Mouse (Mus musculus) kidney, embryonic 14.5 days (tissue): Measurements from ENCODE around the gene Raet1e. TPM values are rescaled to one million over a fixed set of nuclear protein-coding genes. Genes with fewer than 3 reads are reported as not detected.
A peak's percentile ranks its signal among the peaks of the same experiment; 100 is the strongest.
"Not testable (repeated sequence)": the region's sequence is repeated elsewhere in the genome, so short reads cannot be mapped to it uniquely, and the experiment has no call there.

ENCODE experiments used
- ATAC-seq: fragments of 200-750 bp; cut with Nextera tagmentation; 2 replicates; pipeline ENCODE4 v1.8.0; 2017; ENCODE audit warnings: moderate number of reproducible peaks, mild to moderate bottlenecking, moderate TSS enrichment, moderate library complexity; ENCODE audit not compliant: low FRiP score, low TSS enrichment
- H3K27ac ChIP-seq: fragments of 300-500 bp; sonication (generic); 2 replicates; pipeline ENCODE4 v1.5.1; 2014; ENCODE audit warnings: low read depth, mild to moderate bottlenecking, low read length, moderate library complexity, mixed read lengths
- H3K27me3 ChIP-seq: fragments of 300-500 bp; sonication (generic); 2 replicates; pipeline ENCODE4 v1.6.1; 2014; ENCODE audit warnings: mild to moderate bottlenecking, low read length; ENCODE audit not compliant: control insufficient read depth, insufficient read depth
- H3K36me3 ChIP-seq: fragments of 300-500 bp; sonication (generic); 2 replicates; pipeline ENCODE4 v1.6.1; 2014; ENCODE audit warnings: low read length, mixed read lengths; ENCODE audit not compliant: control insufficient read depth, insufficient read depth
- H3K4me1 ChIP-seq: fragments of 300-500 bp; sonication (generic); 2 replicates; pipeline ENCODE4 v1.6.1; 2014; ENCODE audit warnings: low read length, mixed read lengths; ENCODE audit not compliant: control insufficient read depth, insufficient read depth
- H3K4me2 ChIP-seq: fragments of 300-500 bp; sonication (generic); replicated peaks from 2 replicates; pipeline ENCODE4 v1.6.1; 2014; ENCODE audit warnings: low read depth, mild to moderate bottlenecking, low read length
- H3K4me3 ChIP-seq: fragments of 300-500 bp; sonication (generic); 2 replicates; pipeline ENCODE4 v1.5.1; 2014; ENCODE audit warnings: mild to moderate bottlenecking, low read length
- H3K9ac ChIP-seq: fragments of 300-500 bp; sonication (generic); 2 replicates; pipeline ENCODE4 v1.6.1; 2014; ENCODE audit warnings: low read depth, mild to moderate bottlenecking, low read length, moderate library complexity
- H3K9me3 ChIP-seq: fragments of 300-500 bp; sonication (generic); 2 replicates; pipeline ENCODE4 v1.6.1; 2016; ENCODE audit warnings: low read length; ENCODE audit not compliant: control insufficient read depth
- WGBS: fragments of 180-500 bp; shearing (Covaris S2); extraction: QIAGEN DNeasy Blood & Tissue Kit; methylation state at CpG from one replicate; pipeline ENCODE4 v1.1.7; 2014; 5-methylcytosine and 5-hydroxymethylcytosine counted together
- polyA plus RNA-seq: library from polyadenylated mRNA; unstranded; fragments of >200 nt; fragmentation: Nextera tagmentation; extraction: Ambion mirVana; gene quantifications from 2 replicates; pipeline ENCODE4 v1.2.1, GENCODE M21; 2014

The Raet1e gene
- 12.2 and 14.6 TPM in 2 replicates for polyA plus RNA-seq

DNA sequence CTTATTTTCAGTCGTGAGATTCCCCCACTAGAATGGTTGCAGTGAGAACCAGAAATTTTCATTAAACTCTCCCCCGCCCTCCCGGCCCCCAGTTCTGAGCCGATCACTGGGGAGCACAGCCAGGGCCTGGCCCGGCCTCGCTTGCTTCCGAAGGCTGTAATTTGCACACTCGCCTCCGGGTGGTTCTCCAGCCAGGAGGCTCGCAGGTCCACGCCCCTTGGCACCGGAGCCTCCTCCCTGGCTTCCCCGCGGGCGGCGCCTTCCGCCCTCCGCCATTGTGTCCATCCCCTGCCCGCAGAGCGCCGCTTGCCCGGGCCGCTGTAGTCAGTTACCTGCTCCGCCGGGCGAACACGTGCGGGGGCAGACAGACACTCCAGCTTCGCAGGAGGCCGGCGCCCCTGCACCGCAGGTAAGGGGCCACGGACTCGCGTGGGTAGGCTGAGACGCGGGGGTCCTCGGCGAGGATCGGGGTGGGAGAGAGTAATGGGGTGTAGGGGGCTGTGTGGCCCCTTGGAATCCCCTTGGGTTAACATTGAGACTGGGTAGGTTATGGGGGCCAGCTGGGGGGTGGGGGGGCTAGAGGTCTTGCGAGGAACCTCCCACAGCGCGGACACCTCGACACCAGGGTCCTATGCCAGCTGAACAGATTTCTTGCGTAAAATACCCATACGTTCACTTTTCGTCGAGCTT, at the start of gene Raet1e, which contains the start of gene H60b:
Gene Raet1e (plus strand): TSS at position 260 of the 690 bp plus-strand sequence.
Gene H60b (plus strand): TSS at position 277 of the 690 bp plus-strand sequence.
- not testable (repeated sequence) for H3K9me3 ChIP-seq, H3K4me1 ChIP-seq, H3K27ac ChIP-seq, H3K36me3 ChIP-seq
- Histone ChIP-seq H3K27me3 (peaks cover 54% of the 10 kb centered on the region), H3K4me2 (peak within 1 kb of the TSS; percentile 51), H3K9ac (peak within 1 kb of the TSS; percentile 31; the same call in 1 of the 2 replicates), H3K4me3 (peak within 1 kb of the TSS; percentile 39)
- WGBS = under 1% methylated on average over 47 of the region's 48 CpGs
- ATAC-seq = peak; percentile 89

DNA sequence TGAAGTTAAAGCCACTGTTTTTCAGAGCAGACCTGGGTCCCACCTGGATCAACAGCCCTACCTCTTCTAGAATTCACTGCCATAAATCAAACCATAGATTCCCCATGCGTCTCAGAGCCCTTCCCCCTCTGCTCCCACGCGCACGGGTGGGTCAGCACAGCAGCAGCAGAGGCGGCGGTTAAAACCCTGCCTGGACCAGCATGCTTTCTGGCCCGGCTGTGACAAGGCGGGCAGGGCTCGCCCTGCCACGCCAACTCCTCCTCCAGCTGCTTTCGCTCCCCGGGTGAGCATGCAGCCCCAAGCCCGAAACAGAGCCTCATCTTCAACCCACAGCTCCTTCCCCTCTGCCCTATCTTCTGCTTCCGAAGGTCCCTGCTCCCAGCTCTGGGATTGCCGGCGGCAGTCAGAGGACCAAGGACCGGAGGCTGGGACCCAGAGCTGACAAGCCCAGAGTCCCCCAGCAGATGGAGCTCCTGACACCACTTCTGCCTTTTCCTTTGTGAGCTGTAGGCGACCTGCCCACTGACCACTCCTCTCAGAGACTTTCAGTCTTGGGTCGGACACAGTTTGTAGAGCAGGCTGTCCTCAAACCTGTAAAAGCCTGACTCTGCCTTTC, 17.6 kb upstream of the Raet1e start:
- H3K4me1 ChIP-seq = no peaks in the 10 kb centered on the region
- no peaks in the 10 kb centered on the region for H3K9me3 ChIP-seq
- WGBS = under 1% methylated on average over 19 of the region's 19 CpGs

DNA sequence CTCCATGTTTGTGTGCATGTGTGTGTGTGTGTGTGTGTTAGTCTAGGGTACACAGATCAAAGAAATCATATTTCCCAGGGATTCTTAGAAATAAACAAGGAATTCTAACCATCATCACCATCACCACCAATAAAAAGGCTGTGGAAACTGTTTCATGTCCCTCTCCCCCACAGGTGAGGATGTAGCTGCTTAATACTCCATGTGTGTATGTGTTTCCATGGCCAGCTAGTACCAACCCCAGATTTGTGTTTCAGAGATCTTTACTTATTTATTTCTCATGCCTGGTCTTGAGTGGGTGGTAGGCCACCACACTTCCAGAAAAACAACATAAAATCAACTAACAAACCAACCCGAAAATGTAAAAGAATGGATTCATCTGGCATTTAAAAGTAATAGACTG, 16.2 kb upstream of the Raet1e start:
- not testable (repeated sequence) for H3K4me3 ChIP-seq

More for the DNA sequence above, 17.6 kb upstream of the Raet1e start:
- peak overlapping the region; percentile 33 for H3K4me3 ChIP-seq
- H3K9ac ChIP-seq = peak overlapping the region; percentile 35
- ATAC-seq = peak; percentile 71
- H3K36me3 ChIP-seq = no peaks in the 10 kb centered on the region
- no peak overlapping the region for H3K27ac ChIP-seq
- H3K27me3 ChIP-seq = no peaks in the 10 kb centered on the region
- H3K4me2 ChIP-seq = peak overlapping the region; percentile 49

DNA sequence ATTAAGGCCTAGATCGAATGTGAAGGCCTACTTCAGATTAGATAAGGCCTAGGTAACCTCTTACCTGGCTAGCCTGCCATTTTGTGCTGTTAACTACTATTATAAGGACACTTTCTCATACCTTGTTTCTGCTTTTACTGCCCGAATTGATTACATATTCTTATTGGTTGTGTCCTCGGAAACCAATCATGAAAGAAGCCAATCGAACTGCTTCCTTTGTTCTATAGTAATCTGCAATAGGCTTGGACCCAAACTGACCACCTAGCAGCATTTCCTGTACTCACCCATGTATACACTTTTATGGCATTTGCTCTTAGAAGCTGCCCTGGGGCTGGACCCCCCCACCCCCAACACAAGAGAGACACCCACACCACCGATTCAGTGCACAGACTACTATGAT, 15.4 kb upstream of the Raet1e start:
- H3K36me3 ChIP-seq = no peaks in the 10 kb centered on the region
- H3K9me3 ChIP-seq = no peaks in the 10 kb centered on the region
- no peak overlapping the region for H3K4me2 ChIP-seq
- H3K9ac ChIP-seq = no peak overlapping the region
- H3K27ac ChIP-seq = no peak overlapping the region
- H3K4me1 ChIP-seq = no peaks in the 10 kb centered on the region
- no peak overlapping the region for H3K4me3 ChIP-seq
- no peak for ATAC-seq
- H3K27me3 ChIP-seq = no peaks in the 10 kb centered on the region
- 76% methylated on average over 5 of the region's 5 CpGs for WGBS

More for the DNA sequence above, 16.2 kb upstream of the Raet1e start:
- not testable (repeated sequence) for H3K36me3 ChIP-seq, H3K4me2 ChIP-seq, H3K9me3 ChIP-seq, H3K27ac ChIP-seq, ATAC-seq, H3K9ac ChIP-seq, H3K4me1 ChIP-seq, H3K27me3 ChIP-seq
- WGBS = 88% methylated on average over 1 of the region's 1 CpGs

DNA sequence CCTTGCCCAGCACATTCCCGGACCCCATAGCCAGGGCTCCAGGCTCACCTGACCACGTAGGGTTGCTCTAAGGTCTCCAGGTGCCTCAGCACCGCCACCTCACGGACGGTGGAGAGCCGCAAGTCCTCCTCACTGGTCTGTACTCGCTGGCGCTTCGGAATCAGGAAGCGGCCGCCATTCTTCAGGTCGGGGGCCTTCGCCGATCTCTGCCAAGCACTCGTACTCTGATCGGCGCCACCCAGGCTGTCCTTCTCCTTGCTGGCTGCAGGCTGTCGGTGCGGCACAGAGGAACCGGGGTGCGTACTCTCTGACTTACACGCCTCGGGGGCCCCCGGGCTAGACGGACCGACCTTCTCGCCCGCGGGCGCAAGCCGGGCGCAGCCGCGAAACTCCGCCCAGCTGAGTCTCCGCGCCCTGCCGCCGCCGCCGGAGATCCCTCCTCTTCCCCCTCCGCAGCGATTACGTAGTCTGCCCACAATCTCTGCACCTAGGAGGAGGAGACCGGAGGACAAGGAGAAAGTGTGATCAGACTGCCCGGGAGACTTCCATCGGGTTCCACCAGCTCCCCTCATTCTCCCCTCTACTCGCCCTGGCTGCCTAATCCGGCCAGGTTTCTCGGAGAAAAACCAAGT, 9.8 kb upstream of the Raet1e start:
- 0% methylated on average over 41 of the region's 50 CpGs for WGBS

DNA sequence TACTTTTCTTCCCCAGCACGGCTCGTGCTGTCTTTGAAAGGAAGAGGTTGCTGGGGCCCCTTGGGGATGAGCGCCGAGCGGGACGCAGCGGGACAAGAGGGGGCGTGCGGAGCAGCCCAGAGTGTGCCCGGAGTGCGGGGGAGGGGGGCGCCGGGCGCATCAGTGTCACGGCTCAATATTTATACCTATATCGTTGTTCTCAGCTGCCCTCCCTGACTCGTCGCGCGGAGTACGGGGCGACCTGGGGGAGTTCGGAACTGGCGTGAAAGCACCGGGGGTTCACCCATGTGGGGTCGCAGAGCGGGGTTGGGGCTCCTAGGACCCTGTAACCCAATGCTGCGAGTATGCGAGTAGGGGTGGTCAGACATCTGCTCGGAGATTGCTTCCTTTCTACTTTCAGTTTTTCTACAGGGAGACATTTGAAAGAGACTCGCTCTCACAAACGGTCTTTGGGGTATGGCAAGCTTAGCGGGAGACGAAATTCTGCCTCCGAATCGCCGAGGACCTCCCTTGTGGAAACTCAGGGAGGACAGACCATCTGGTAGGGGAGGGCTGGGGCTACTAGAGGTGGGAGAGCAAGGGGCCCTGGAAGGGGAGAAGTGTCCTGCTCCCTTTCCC, 9.2 kb upstream of the Raet1e start, which contains the start of gene E030030I06Rik:
Gene E030030I06Rik (minus strand): TSS at position 198 of the 618 bp plus-strand sequence.
- Histone ChIP-seq H3K4me1 (peaks cover 5% of the 10 kb centered on the region; the same call in 1 of the 2 replicates), H3K27me3 (peaks cover 15% of the 10 kb centered on the region), H3K4me3 (peak within 1 kb of the TSS; percentile 70), H3K9me3 (no peaks in the 10 kb centered on the region), H3K4me2 (peak within 1 kb of the TSS; percentile 96), H3K9ac (peak within 1 kb of the TSS; percentile 78), H3K36me3 (no peaks in the 10 kb centered on the region), H3K27ac (peak within 1 kb of the TSS; percentile 59; the same call in 1 of the 2 replicates)
- WGBS = 0% methylated on average over 37 of the region's 37 CpGs
- ATAC-seq = peak; percentile 40

More for the DNA sequence above, 9.8 kb upstream of the Raet1e start:
- Histone ChIP-seq H3K27ac (peak overlapping the region; percentile 59; the same call in 1 of the 2 replicates), H3K9me3 (no peaks in the 10 kb centered on the region), H3K27me3 (peaks cover 15% of the 10 kb centered on the region), H3K4me3 (peak overlapping the region; percentile 70), H3K4me2 (peak overlapping the region; percentile 96), H3K9ac (peak overlapping the region; percentile 78), H3K36me3 (no peaks in the 10 kb centered on the region), H3K4me1 (peaks cover 5% of the 10 kb centered on the region; the same call in 1 of the 2 replicates)
- peak; percentile 89 for ATAC-seq

DNA sequence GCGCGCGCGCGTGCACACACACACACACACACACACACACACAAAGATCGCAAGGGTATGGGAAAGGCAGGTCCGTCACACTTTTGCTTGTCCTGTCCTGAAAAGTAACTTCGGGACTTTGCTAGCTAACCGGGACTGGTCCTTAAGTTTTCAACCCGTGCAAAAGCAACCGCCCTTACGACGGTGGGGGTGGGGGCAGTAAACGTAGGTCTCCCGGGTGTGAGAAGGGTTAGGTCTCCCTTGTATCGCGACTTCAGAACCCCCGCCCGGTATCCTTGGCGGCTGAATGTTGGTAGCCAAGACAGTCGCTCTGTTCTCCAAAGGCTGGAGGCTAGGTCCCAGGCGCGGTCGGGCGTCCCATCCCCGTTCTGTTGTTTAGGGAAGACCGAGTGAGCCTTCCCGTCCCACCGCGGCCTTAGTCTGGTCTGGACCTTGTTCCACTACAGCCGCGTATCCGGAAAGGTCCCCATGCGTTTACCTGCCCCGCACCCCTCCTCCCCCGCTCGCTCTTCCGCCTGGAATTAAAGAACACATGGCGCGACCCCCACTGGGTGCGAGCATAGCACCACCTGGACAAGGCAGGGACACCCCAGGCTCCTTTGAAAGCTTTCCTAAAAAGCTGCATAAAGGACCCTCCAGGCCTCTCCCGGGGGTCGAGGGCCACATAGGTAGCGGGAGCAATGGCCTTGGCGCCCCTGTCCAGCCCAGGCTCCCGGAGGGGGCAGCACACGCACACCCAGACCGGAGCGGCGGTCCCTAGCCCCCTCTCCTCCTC, 8.5 kb upstream of the Raet1e start:
- Histone ChIP-seq H3K4me2 (peak overlapping the region; percentile 96), H3K4me3 (peak overlapping the region; percentile 70), H3K9ac (peak overlapping the region; percentile 78; the same call in 1 of the 2 replicates), H3K27me3 (peaks cover 16% of the 10 kb centered on the region), H3K4me1 (peaks cover 5% of the 10 kb centered on the region; the same call in 1 of the 2 replicates), H3K36me3 (no peaks in the 10 kb centered on the region), H3K27ac (no peak overlapping the region), H3K9me3 (no peaks in the 10 kb centered on the region)
- under 1% methylated on average over 50 of the region's 50 CpGs for WGBS
- ATAC-seq = peak; percentile 28

DNA sequence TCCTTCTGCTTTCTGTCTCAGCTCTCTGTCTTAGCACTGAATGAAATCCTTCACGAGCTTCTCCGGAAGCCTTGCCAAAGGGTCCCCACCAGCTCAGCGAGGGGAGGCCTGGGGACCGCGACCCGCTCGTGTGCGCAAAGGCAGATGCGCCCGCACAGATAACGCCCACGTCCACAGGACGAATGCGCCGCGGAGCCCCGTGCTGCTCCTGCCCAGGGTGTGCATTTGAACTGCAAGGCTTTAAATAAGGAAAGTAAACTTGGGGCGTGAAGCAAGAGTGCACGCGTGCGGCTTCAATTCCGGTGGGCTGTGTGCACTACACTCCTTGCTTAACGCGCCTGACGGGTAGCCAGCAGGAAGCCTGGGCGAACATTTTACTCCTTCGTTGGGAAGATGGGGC, 7.8 kb upstream of the Raet1e start:
- ATAC-seq = no peak
- Histone ChIP-seq H3K9me3 (no peaks in the 10 kb centered on the region), H3K4me3 (peak overlapping the region; percentile 70), H3K27ac (no peak overlapping the region), H3K9ac (no peak overlapping the region), H3K4me1 (peaks cover 5% of the 10 kb centered on the region; the same call in 1 of the 2 replicates), H3K27me3 (peaks cover 23% of the 10 kb centered on the region), H3K36me3 (no peaks in the 10 kb centered on the region), H3K4me2 (peak overlapping the region; percentile 96)
- under 1% methylated on average over 27 of the region's 27 CpGs for WGBS
